Mouse (Mus musculus) right cerebral cortex, postnatal 14 days (tissue): ENCODE results near the gene Irs2.

ENCODE experiments used
- DNase-seq: peaks from one replicate; pipeline ENCODE4 v3.0.0; 2022

Irs2 gene

DNA sequence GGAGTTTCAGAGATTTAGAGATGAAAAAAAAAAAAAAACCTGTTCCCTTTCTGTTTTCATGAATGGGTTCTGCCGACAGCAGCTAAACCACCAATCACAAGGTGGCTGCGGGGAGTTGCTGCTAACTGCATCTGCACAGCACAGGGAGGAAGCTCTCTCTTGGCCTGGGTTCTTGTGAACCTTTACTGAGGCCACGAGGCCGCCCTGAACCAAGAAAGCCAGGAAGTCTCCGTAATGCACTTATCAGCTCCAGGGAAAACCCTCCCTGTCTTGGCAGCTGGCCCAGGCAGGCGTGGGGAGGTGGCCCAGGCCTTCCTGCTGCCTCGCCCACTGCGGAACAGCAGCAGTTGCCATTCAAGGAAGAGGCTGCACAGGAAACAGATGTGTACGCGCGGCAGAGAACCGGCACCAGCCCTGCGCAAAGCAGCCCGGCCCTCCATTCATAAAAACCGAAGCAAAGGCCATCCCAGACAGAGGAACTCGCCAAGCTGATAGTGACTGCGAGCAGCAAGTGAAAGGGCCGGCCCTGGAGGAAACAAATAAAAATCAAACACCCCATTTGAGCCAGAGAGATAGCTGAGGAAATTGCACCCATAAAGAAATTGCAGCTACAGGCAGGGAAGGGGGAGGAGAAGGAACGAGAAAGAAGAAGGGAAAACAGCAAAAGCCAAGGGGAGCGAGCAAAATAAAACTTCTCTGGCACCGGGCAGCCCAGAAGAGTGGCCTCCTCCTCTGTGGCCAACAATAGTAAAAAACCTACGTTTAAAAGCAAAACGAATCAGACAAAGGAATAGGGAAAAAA is 62.1 kb downstream of the Irs2 start:
- DNase-seq: peak; percentile 72

DNA sequence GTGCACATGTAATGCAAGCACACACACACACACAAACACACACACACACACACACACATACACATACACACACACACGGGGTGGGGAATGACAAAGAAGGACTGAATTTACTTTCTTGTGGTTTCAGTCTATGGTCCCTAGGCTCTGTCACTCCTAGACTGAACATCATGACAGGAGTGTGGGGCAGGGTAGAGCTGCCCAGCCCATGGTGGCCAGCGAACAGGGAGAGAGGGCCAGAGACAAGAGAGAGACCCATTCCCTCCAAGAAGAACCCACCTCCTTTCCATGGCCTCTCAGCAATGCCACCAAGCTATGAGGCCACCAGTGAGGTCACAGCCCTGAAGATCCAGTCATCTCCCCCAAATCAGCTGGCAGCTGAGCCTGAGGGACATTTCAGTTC is 62.8 kb downstream of the Irs2 start:
- no peak for DNase-seq

DNA sequence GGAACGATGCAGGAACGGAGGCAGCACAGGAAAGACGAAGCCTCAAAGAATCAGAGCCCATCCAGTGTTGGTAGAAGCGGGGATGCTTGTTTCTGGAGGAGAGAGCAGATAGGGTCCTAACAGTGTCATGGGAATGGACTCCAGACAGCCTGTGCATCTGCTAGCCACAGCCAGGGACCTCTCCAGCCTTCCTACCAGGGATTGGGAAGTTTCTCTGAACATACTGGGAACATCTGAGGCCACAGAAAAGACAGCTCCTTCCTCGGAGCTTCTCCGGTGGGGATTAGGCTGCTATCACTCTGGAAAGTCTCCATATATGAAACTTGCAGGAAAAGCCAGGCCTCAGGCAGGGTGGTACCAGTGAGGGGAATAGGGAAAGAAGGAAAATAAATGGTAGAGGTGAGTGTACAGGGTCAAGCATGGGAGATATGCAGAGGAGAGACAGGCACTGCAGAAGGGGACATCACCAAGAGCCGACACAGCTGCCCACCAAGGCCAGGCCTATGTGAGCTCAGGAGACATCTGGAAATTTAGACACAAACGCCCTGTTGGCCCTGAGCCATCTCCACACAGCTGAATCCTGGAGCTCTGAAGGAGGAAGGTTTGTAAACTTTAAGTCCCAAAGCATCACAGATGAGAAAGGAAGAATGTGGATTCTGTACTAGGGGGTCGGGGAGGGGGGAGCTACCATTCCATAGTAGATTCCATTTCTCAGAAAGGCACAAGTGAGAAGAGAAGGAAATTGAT is 64.8 kb downstream of the Irs2 start:
- DNase-seq: no peak

DNA sequence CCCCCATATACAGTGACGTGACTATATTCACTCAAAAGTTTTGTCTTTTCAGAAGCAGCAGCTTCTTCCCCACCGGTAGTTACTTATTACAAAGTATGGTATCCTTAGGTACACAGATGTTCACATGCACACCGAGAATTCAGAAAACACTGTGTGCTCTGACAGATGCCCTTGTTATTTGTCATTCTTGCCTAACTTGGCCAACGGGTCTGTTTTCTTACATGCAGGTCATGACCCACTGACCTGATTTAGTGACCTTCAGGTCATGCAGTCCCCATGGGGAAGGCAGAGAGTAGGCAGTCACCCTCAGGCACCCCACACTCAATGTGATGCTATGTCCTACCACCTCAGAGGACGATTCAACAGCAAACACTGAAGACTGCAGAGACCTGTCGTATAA is 68.4 kb downstream of the Irs2 start:
- no peak for DNase-seq

DNA sequence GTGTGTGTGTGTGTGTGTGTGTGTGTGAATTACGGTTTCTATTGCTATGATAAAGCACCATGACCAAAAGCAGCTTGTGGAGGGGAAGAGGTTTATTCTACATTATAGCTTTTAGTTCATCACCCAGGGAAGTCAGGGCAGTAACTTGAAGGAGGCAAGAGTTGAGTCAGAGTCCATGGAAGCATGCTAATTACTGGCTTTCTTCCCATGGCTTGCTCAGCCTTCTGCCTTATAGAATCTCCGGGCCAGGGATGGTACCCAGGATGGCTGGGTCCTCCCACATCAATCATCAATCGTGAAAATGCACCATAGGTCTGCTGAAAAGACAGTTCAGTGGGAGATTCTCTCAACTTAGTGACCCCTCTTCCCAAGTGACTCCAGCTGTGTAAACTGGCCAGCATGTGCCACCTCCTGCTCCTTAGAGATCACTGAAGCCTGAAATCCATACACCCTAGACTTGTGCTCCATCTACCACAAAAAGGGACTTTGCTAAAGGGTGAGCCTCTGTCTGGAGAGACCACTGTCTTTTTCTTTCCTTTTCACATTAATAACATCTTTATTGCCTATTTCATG is 69.0 kb downstream of the Irs2 start:
- DNase-seq: no peak

DNA sequence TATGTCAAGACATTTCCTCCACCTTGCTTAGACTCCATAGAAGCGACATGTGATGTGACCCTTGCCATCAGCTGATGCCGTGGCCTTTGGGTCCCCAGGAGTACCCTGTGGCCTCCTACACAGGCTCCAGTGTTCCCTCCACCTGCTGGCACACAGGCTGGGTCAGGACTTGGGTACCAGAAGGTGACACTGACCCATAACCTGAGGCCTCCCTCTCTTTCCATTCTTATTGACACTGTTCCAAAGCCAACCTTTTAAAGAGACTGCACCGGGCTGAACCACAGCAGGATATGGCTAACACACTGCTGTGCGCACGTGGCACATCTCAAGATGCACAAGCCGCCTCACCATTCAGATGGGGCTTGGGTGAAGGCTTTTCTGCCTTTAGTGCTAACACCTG is 70.0 kb downstream of the Irs2 start:
- DNase-seq: no peak

DNA sequence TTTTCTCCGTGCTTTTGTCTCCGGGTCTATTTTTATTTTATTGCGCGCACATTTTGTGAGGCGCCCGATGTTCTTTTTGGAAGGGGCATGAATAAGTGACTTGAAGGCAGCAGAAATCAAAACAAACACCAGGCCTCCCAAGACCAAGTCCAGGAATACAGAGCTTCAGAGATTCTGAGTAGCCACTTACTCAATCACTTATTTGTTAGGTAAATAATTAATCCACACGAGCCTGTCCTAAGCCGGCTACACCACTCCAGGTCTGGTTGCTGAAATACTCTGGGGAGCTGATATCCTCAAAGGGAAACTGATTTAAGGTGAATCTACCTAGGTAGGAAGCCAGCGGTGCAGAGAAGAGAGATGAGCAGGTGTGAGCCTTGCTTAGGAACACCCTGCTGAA is 71.6 kb downstream of the Irs2 start:
- DNase-seq: no peak

DNA sequence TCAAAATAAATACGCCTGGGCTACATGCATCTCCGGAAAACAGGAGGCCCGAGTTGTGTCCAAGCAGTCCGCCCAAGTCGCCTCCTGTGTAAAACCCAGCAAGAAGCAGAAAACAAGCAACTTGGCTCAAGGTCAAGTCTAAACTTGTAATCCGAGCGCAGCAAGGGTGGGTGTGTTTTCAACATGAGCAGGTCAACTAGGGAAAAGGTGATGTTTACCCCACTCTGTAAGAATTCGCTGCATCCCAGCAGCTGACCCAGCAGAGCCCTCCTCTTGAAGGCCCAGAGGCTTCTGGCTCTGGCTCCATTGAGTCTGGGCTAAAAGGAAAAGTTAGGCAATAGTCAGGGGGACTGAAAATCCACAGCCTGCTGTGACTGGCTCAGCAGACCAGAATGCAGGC is 73.0 kb downstream of the Irs2 start:
- no peak for DNase-seq
